Mouse (Mus musculus): ENCODE data around the gene Gm9837. TPM values are rescaled to one million over a fixed set of nuclear protein-coding genes. Genes with fewer than 3 reads are reported as not detected.
A peak's percentile ranks its signal among the peaks of the same experiment; 100 is the strongest.

The Gm9837 gene
- total RNA-seq (2015; ENCODE audit: low replicate concordance) (not detected in 2 replicates), total RNA-seq (2017; ENCODE audit: low replicate concordance) (not detected in 2 replicates)

DNA sequence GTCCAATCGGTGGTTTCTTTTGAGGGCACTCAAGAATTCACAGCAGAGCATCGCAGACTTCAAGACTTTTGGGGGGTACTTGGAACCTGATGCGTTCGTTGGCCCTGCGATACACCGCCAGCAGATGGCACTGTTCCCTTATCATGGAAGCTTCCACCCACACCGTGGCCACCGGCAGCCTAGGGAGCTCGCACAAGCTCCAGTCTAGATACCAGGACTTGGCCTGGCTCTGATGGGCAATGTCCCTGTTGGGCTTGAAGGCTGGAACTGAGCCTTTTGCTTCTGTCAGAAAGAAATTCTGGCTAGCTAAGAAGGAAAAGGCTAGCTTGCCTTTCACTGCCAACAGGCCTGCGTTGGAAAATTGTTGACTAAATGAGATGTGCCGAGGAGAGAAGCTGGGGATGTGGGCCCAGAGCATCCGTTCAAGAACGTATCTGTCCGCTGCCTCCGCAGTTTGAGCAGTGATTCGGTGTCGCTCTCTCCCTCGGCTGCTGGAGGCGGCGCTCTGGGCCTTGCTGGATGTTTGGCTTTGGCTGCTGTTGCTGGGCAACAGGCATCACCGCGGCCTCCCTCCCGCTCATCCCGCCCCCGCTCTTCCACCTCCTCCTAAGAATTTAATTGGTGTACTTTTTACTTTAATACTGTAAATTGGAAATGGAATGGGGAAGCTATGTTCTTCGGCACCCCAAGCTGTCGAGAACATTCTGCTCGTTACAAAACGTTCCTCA, at the start of gene Gm9837:
Gene Gm9837 (minus strand): TSS at position 512 of the 728 bp plus-strand sequence.
- peak; percentile 95 for ATAC-seq (replicated peaks; ENCODE audit: low FRiP score, poor library complexity, severe bottlenecking)

DNA sequence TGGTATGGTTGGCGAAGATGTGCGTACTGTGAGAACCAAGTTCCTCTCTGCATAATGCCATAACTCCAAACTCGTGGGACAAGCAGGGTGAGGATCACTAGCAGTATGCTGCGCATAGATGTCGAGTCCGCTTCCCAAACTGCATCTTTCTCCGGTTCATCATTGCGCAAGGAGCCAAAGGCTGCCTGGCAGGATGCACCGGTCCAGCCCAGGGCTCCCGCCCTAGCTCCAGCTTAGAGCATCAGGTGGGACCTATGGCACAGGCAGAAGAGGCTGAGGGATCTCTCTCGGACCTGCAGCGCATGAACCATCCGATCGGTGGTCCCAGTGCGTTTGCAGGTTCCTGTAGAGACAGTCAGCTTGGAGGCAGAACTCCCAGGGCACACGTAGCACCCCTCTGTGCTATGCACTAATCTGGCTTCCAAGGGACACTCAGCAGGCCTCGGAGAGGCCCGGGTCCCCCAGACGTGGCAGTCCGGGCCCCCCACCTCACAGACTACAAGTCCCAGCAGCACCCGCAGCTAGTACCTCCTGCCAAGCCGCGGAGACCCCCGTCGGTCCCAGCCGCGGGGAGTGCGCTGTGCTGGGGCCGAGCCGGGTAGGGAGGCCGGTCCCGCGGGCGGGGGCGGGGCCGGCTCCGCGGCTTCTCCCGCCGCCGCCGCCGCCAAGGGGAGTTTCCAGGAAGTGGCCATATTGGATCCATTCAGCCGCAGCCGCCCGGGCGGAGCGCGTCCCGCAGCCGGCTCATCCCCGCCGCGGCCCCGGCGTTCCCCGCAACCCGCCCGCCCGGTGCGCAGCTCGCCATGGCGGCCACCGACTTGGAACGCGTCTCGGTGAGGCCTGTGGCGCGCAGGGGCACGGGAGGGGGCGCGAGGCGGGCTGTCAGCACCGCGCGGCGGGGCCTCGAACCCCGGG, 49.2 kb upstream of the Gm9837 start, which contains the start of gene Sept8:
Gene Sept8 (plus strand): TSS at position 51 of the 915 bp plus-strand sequence.
- peak; percentile 56 for ATAC-seq (replicated peaks; ENCODE audit: low FRiP score, poor library complexity, severe bottlenecking)

DNA sequence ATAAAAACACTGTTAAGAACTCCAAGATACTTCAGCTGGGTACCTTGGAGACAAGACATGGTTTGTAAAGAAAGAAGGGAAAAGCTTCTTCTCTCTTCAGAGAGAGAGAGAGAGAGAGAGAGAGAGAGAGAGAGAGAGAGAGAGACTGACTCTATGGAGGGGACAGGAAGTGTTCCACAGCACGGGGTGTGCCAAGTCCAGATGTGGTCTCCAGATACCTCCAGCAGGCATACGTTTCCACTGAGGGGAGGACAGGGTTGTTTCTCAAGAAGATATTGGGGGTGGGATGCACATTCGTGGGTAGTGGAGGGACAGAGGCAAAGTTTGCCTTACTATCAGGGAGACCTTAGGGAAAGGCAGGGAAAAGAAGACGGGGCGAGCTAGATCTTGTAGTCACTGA, 48.5 kb upstream of the Gm9837 start:
- ATAC-seq (replicated peaks; ENCODE audit: low FRiP score, poor library complexity, severe bottlenecking): 0 out of 2 replicates have a peak, but pooled peaks have one; percentile 31

DNA sequence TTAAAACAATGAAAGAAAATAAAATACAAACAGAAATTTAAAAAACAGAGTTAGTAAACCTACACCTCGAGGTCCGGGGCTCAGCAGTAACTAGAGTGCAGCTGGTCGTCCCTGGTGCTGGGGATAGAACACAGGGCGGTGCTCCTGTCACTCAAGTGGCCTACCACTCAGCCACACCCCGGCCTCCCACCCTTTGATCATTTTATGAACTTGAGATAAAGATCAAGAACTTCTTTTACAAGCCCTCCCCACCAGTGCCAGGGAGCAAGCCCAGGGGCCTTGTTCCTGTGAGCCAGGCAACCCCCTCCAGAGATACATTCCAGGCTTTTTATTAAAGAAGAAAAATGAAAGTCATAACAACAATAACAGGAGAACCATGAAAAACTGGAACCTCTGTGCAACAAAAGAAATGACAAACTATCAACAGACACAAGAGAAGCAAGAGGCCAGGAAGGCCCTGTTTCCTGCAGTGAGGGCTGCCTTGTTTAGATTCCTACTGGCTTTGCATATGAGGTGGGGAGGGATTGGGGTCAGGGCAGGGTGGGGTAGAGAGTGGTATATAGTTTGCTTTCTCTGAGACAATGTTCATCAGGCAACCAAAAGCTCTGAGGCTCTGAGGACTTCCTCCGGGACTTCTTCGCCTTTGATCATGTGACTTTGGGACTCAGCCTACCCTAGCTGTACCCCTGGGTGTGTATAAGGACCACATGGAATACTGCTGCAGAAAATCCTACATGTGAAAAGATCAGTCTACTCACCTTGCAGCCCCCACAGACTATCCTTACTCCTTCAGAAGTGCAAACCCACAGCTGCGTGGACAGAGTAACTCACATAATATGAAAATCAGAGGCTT, 46.7 kb upstream of the Gm9837 start:
- ATAC-seq (replicated peaks; ENCODE audit: low FRiP score, poor library complexity, severe bottlenecking): no peak

DNA sequence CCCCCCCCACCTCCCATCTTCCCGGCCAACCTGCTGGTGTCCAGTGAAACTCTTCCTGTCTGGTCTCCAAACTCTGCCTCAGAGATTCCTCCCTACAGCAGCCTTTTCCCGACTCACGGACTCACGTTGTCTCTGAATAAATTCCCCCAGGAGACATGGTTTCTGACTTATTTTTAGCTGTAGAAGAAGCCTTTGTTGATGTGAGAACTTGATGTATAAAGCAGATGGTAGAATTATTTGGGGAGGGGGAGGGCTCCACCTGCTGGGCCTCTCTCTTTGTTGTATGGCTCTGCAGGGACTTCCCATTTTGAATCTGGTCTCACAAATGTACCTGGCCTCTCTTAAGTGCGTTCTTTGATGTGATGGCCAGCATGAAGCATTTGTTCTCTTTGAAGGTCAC, 40.1 kb upstream of the Gm9837 start:
- ATAC-seq (replicated peaks; ENCODE audit: low FRiP score, poor library complexity, severe bottlenecking): no peak

DNA sequence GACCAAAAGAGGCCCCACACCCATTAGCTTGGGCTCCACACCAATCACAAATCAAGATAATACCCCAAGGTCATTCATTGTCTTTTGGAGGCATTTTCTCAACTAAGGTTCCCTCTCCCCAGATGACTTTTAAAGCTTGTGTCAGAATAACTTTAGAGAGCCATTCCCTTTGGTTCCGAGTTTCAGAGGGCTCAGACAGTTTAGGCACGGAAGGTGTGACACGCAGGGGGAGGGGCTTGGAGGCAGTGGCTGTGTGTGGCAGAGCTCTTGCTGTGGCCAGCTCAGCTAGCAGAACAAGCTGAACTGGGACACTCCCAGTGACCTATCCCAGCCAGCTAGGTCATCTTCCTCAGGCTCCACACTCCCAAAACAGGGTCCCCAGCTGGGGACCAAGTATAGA, 38.3 kb upstream of the Gm9837 start:
- ATAC-seq (replicated peaks; ENCODE audit: low FRiP score, poor library complexity, severe bottlenecking): no peak

DNA sequence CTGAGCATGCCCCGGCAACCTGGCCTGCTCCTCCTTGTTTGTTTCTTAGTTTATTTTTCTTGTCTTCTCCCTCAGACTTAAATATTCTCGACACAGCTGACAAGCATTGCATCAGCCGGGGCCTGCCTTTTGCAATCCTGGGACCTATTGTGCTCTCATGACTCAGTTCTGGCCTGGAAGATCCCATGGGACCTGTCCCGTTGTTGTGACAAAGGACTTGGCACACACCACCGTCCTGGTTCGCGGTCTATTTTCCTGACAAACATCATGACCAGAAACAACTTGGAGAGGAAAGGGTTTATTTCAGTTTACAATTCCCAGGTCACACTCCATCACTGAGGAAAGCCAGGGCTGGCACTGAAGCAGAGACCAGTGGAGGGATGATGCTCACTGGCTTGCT, 37.9 kb upstream of the Gm9837 start:
- no peak for ATAC-seq (replicated peaks; ENCODE audit: low FRiP score, poor library complexity, severe bottlenecking)

DNA sequence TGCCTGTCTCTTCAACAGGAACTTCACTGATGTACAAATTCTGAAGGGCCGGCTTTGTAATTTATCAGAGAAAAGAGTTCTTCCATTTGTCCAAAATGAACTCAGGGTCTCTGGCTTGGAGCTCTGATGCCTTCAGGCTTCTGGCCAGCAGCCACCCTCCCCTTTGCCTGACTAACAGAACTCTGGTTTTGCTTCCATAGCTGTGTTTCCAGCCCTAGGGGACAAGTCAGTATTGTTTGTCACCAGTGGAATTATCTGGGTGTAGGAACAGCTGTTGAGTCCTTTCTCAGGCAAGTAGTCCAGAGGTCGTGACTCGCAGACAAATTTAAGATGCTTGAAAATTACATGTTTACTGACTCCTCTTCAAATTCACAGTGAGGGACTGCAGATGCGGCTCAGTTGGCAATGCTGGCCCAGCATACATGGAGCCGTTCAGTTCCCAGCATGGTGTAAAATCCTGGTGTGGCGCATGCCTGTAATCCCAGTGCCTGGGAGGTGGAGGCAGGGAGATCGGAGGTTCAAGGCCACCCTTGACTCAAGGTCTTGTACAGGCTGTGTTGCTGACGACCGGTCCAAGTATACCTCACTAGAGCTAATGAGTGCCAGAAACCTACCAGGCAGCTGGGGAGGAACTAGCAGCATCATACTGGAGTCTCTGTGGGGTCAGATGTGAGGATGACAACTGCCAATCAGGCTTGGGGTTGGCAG, 37.0 kb upstream of the Gm9837 start:
- no peak for ATAC-seq (replicated peaks; ENCODE audit: low FRiP score, poor library complexity, severe bottlenecking)

DNA sequence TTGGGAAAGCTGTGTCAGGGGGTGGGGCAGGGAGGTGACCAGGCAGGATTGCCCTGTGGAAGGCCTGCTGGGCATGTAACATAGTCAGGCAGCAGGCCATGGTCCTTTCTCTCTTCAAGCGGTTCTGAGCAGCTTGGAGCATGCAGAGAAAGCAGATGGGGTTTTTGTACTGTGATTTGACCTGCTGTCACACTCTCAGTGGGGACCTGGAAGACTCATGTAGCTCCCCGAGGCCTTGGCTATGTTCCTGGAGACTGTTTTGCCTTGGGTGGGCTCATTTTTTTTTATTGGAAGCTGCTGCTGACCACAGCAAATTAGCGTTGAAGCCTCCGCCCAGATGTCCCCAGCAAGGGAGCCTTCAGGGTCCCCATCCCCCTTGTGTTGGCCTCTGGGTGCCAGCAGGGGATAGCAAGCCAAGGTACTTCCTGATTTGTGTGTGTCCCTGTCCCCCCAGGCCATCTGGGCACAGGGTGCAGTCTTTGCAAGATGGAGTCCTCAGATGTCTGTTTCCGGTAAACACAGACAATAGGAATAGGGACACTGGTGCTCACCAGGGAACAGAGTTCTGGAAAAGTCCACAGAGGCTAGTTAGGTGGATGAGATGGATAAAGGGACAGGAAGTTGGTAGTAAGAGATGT, 34.9 kb upstream of the Gm9837 start:
- ATAC-seq (replicated peaks; ENCODE audit: low FRiP score, poor library complexity, severe bottlenecking): no peak

DNA sequence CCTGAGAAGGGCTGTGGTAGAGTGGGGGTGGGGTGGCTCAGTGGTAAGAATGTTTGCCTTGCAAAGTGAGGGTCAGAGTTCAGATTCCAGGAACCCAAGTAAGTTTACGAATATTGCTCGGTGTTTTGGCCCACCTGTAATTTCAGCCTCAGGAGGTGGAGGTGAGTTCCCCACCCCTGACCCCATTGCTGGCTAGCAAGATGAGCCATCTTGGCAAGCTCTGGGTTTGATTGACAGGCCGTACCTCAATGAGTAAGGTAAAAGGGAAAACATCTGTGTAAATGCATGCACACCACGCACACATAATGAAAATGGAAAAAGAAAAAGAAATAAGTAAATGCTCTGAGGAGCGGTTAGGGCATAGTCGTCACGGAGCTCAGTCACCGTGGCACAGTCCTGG, 34.1 kb upstream of the Gm9837 start:
- ATAC-seq (replicated peaks; ENCODE audit: low FRiP score, poor library complexity, severe bottlenecking): no peak

DNA sequence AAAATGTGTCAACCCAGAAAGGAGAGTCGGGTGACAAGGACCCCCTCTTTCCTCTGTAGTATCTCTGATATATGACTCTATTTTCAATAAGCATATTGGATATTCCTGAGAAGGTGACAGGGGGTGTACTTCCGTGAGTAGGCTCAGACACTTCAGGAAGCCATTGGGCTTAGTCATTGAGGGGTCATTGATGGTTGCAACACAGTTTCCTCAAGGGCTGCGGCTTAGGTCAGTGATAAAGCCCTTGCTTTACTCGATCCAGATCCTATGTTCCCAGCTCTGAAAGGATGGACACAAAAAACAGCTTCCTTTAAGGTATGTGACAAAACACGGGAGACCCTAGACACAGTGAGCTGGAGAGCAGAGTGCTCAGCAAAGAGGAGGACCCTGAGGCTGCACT, 33.5 kb upstream of the Gm9837 start:
- ATAC-seq (replicated peaks; ENCODE audit: low FRiP score, poor library complexity, severe bottlenecking): no peak

DNA sequence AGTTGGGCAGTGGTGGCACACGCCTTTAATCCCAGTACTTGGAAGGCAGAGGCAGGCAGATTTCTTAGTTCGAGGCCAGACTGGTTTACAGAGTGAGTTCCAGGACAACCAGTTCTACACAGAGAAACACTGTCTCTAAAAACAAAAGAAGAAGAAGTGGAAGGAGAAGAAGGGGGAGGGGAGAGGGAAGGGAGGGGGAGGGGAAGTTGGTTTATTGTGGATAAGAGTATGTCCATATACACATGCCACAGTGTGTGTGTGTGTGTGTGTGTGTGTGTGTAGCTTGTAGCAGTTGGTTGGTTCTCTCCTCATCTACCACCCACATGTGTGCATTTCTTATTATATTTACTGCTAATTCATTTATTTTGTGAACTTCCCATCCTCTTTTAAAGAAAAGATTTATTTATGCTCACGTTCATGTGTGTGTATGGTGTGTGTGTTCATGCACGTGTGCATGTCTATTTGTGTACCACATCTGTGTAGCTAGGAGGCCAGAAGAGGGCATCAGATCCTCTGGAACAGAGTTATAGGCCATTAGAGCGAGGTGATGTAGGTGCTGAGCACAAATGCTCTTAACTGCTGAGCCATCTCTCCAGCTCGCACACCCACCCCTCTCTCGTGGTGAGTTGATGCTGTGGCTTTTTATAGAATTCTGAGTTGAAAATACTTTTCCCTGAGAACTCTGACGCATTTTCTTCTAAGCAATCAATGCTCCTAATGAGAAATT, 31.9 kb upstream of the Gm9837 start:
- ATAC-seq (replicated peaks; ENCODE audit: low FRiP score, poor library complexity, severe bottlenecking): no peak

DNA sequence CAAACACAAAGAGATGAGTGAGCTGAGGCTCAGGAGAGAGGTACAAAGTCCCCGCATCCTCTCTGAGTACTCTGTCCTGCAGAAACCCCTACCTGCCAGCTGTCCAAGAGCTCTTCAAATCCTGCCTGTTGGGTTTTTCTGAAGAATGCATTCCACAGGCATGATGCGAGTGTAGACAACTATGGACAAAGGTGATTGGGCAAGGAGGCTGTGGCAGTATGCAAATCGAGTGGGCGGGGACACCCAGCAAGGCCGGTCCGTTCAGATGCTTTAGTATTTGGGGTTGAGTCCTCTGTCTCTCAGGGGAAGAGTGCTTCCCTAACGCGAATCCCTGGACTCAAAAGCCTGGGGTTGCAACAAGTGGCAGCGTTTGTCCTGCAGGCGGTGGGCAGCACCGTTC, 30.3 kb upstream of the Gm9837 start:
- ATAC-seq (replicated peaks; ENCODE audit: low FRiP score, poor library complexity, severe bottlenecking): peak; percentile 79

DNA sequence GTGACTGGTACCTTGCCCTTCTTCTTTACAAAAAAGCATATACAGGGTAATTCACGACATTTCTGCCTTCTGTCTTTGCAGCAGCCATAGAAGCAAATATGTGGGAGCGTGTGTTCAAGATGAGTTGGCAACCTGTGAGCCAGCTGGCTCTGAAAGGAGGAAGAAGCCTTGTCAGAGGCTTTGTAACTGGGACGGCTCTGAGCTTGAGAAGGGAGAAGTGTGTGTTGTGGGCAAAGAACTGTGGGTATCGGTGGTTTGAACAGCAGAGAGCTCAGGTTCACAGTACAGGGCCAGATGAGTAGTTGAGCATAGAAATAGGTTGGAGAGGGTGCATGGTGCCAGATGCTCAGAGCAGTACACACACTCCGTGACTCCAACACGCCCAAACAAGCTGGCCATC, 26.7 kb upstream of the Gm9837 start:
- ATAC-seq (replicated peaks; ENCODE audit: low FRiP score, poor library complexity, severe bottlenecking): no peak

DNA sequence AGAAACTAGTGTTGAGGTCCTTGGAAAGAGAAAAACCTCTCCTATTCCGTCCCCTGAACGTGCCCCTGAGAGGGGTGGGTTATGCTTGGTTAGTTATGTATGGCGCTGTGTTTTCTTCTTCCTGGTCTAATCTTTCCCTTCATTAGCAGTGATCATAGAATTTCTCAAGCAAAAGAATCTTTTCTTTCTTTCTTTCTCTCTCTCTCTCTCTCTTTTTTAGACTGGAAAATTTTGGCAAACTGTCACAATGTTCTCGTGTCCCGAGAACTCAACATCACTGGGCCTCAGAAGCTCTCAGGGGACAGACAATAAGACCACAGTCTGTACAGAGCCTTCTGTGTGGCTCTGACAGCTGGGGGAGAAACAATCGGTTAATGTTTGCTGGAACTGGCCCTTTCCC, 25.1 kb upstream of the Gm9837 start:
- no peak for ATAC-seq (replicated peaks; ENCODE audit: low FRiP score, poor library complexity, severe bottlenecking)

DNA sequence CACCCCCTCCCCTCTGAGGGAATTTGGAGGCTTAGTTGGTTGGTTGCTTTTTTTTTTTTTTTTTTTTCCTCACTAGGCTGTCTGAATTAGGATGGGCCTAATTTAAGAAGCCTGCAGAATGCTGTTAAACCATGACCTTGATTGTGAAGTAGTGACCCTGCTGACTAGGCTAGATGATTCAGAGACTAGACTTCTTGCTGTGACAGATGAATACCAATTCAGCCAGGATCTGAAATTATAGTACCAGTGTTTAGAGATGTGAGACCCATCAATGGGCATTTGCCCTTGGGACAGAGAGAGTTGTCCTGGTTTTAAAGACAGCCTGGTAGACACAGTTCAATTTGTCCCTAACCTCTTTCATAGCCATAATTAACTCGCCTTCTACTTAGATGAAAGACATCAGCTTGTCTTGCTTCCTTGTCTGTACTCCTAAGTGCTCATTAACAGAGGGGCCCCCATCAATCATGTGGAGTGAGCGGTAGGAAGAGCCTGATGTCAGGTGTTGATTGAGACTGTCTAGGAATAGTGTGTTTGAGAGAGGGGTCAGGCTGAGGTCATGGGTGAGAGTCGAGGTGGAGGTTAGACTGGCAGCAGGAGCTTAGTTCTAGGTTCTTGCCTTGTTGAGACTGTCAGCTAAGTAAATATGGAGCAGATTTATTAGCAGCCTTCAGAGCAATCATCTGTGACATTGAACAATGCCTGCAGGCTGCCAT, 23.1 kb upstream of the Gm9837 start:
- ATAC-seq (replicated peaks; ENCODE audit: low FRiP score, poor library complexity, severe bottlenecking): no peak

DNA sequence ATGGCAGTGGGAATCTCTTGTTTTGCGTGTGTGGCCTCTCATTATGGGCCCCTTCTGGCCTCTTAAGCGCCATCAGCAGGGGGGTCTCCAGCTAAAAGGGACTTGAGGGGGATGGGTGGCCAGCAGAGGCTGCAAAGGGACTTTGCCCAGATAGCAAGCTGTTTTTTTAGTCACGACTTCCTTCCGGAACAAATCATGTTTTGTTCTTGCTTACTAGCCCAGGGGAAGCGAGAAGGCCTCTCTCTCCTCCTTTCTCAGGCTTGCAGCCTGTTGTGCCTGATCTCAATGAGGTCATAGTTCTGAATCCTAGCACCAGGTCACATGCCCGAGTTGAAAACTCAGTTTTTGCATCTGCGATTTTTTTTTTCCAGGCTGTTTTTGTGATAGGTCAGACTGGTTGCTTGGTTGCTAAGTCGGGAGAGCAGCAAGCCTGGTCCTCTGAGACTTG, 21.7 kb upstream of the Gm9837 start:
- no peak for ATAC-seq (replicated peaks; ENCODE audit: low FRiP score, poor library complexity, severe bottlenecking)

DNA sequence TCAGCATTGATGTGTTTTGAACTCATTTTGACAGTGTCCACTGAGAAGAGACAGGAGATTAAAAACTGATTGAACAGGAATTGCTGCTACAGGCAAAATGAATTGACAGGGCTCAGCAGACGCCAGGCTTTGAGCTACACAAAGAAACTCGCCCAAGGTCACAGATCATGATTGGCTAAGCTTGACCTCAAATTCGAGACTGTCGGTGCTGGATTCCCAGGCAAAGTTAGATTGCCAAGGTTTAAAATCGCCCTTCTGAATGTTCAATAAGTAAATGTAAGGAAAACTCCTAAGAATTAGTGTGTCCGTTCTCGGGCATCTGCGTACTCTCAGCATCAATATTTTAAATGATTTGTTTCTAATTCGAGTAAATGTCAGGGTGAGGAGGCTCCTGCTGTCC, 19.1 kb upstream of the Gm9837 start:
- no peak for ATAC-seq (replicated peaks; ENCODE audit: low FRiP score, poor library complexity, severe bottlenecking)
